Mouse (Mus musculus): ENCODE measurements around the gene Rftn1.

GRCm38 (mm10) chr17:50169946-50170427 lies 20.5 kb downstream of the Rftn1 start:
- TF ChIP-seq CTCF (IDR thresholded peaks at IDR 0.05; ENCODE audit: extremely low read depth, insufficient read depth, low read length): no peak
- no peak for TF ChIP-seq POLR2A (IDR thresholded peaks at IDR 0.05; ENCODE audit: extremely low read depth, insufficient read depth, low read length)
